Comparison of ENCODE assay signal across 9 mouse cellular contexts in the genomic region with DNA sequence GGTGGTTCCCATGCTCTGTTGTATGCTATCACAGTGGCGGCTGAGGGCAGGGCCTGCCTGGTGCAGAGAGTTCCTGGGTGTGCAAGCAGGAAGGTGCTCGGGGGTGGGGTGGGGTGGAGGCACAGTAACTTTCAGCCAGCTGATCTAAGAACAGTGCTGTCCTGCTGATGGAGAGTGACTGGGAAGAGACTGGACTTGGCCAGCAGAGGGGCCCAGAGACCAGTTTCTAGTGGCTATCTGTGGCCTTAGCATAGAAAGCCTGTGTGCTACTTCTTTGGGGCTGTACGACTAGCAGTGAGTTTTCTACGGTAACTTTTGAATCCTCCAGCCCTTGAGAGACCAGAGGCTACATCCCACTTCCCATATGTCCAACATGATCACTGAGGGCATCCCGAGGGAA. TPM values are rescaled to one million over a fixed set of nuclear protein-coding genes. Genes with fewer than 3 reads are reported as not detected.
DNase-seq lines count a peak whose midpoint lies in the region; ATAC-seq and TF ChIP-seq lines count a peak whose summit lies in the region.
"Had no signal": no experiment of that assay in that cellular context is flagged by ENCODE, and none has a peak within 500 bp of the region (broad histone marks: within the 10 kb centered on the region; RNA-seq: fewer than 3 reads in every experiment).

No protein-coding gene starts in this region.

- H3K27me3 ChIP-seq in heart, embryonic 10.5 days (ENCODE audit: insufficient read depth, poor library complexity, severe bottlenecking): peaks cover 44% of the 10 kb centered on the region
- H3K27me3 ChIP-seq in midbrain, embryonic 13.5 days: peaks cover 18% of the 10 kb centered on the region

- WGBS in heart, embryonic 10.5 days: 51% methylated on average over 5 of the region's 5 CpGs
- WGBS in midbrain, embryonic 13.5 days: 38% methylated on average over 5 of the region's 5 CpGs

- intact Hi-C loops in left cerebral cortex, postnatal 36 days (cut with DNase I): loop anchor here (5.0 kb wide), 1 partner anchor 83 kb away; the partner anchor contains the start of gene Nrarp
- intact Hi-C loops in gastrocnemius, postnatal 36 days (cut with DNase I): no loop called here

- 0 out of 2 replicates have a peak, but pooled peaks have one; percentile 29 for TF ChIP-seq CTCF in bone marrow macrophage, adult 2 months (IDR thresholded peaks at IDR 0.05; ENCODE audit: low read depth, low read length)

- no peak overlapping the region for H3K27ac ChIP-seq in bone marrow macrophage, adult 2 months (ENCODE audit: insufficient read depth, low read depth, low read length)
- H3K27ac ChIP-seq in heart, embryonic 10.5 days: no peak overlapping the region
- H3K27ac ChIP-seq in midbrain, embryonic 13.5 days: peak overlapping the region; percentile 58

- no peak overlapping the region for H3K4me2 ChIP-seq in midbrain, embryonic 13.5 days (replicated peaks)

- DNase-seq in left cerebral cortex, adult 11 months (ENCODE audit: low spot score): peak; percentile 19
- no peak for DNase-seq in left cerebral cortex, postnatal 36 days (ENCODE audit: low spot score in 2 of 2)
- peak; percentile 81 for DNase-seq in heart, embryonic 10.5 days (ENCODE audit: low spot score)
- DNase-seq in layer of hippocampus, adult 9-11 months: peak; percentile 33
- no peak for DNase-seq in gastrocnemius, postnatal 36 days
- no peak for DNase-seq in thymus, postnatal 25 days

- H3K4me3 ChIP-seq in bone marrow macrophage, adult 2 months (ENCODE audit: insufficient read depth, low read length): no peak overlapping the region
- no peak overlapping the region for H3K4me3 ChIP-seq in heart, embryonic 10.5 days
- H3K4me3 ChIP-seq in midbrain, embryonic 13.5 days (replicated peaks): no peak overlapping the region

- no peak for TF ChIP-seq POLR2A in bone marrow macrophage, adult 2 months (IDR thresholded peaks at IDR 0.05; ENCODE audit: borderline replicate concordance, low read depth, low read length)

- no peaks in the 10 kb centered on the region for H3K9me3 ChIP-seq in heart, embryonic 10.5 days
- H3K9me3 ChIP-seq in midbrain, embryonic 13.5 days: no peaks in the 10 kb centered on the region

- no peaks in the 10 kb centered on the region for H3K36me3 ChIP-seq in heart, embryonic 10.5 days
- H3K36me3 ChIP-seq in midbrain, embryonic 13.5 days: no peaks in the 10 kb centered on the region

- no peak overlapping the region for H3K9ac ChIP-seq in midbrain, embryonic 13.5 days (replicated peaks)

- ATAC-seq in midbrain, embryonic 13.5 days: peak; percentile 70

- H3K4me1 ChIP-seq in bone marrow macrophage, adult 2 months (ENCODE audit: control insufficient read depth, insufficient read depth, low read length): no peaks in the 10 kb centered on the region
- peaks cover 9% of the 10 kb centered on the region for H3K4me1 ChIP-seq in heart, embryonic 10.5 days
- peaks cover 19% of the 10 kb centered on the region for H3K4me1 ChIP-seq in midbrain, embryonic 13.5 days (replicated peaks)

RNA-seq across cellular contexts. Expression of gene Noxa1, which starts 4.0 kb away (rescaled TPM):
- not detected for total RNA-seq in left cerebral cortex, postnatal 36 days (2021)
- not detected in 2 replicates for polyA plus RNA-seq in bone marrow macrophage, adult 2 months (2012; ENCODE audit: insufficient read depth, insufficient read length, missing spikeins)
- polyA plus RNA-seq in heart, embryonic 10.5 days (2016; fragmentation: Nextera tagmentation; extraction: Ambion mirVana): 0.14 TPM in 1 of 2 replicates, not detected in the other
- polyA plus RNA-seq in midbrain, embryonic 13.5 days (2015; fragmentation: Nextera tagmentation; extraction: Ambion mirVana): 0.16 TPM in 1 of 2 replicates, not detected in the other
- total RNA-seq in gastrocnemius, postnatal 36 days (2021): not detected
- total RNA-seq: neutrophil, adult 5-6 weeks had no signal

RNA-seq across cellular contexts. Expression of gene Entpd8, which starts 18.9 kb away (rescaled TPM):
- total RNA-seq in left cerebral cortex, postnatal 36 days (2021): not detected
- not detected in 2 replicates for polyA plus RNA-seq in bone marrow macrophage, adult 2 months (2012; ENCODE audit: insufficient read depth, insufficient read length, missing spikeins)
- 0.13 TPM in 1 of 2 replicates, not detected in the other for polyA plus RNA-seq in heart, embryonic 10.5 days (2016; fragmentation: Nextera tagmentation; extraction: Ambion mirVana)
- not detected in 2 replicates for polyA plus RNA-seq in midbrain, embryonic 13.5 days (2015; fragmentation: Nextera tagmentation; extraction: Ambion mirVana)
- under 1 TPM in 1 of 2 experiments, not detected in 1; 0.23 TPM for total RNA-seq in gastrocnemius, postnatal 36 days (2021)
- total RNA-seq: neutrophil, adult 5-6 weeks had no signal

RNA-seq across cellular contexts. Expression of gene Nsmf, which starts 44.8 kb away (rescaled TPM):
- total RNA-seq in left cerebral cortex, postnatal 36 days (2021): 100 to 1,000 TPM; 458 to 503 TPM
- polyA plus RNA-seq in bone marrow macrophage, adult 2 months (2012; ENCODE audit: insufficient read depth, insufficient read length, missing spikeins): 14.4 and 18.0 TPM in 2 replicates
- 52.2 and 53.2 TPM in 2 replicates for polyA plus RNA-seq in heart, embryonic 10.5 days (2016; fragmentation: Nextera tagmentation; extraction: Ambion mirVana)
- 110 and 115 TPM in 2 replicates for polyA plus RNA-seq in midbrain, embryonic 13.5 days (2015; fragmentation: Nextera tagmentation; extraction: Ambion mirVana)
- 10 to 100 TPM in 1 of 2 experiments, 1 to 10 TPM in 1; 7.9 to 10.7 TPM for total RNA-seq in gastrocnemius, postnatal 36 days (2021)

Comparison
In these comparisons a context has a peak if more than half of its experiments do, and no peak if none do; other contexts are left out.
1. DNase-seq: peak in left cerebral cortex, adult 11 months (single experiment), heart, embryonic 10.5 days (single experiment) and layer of hippocampus, adult 9-11 months (single experiment); none in left cerebral cortex, postnatal 36 days (0 of 2), gastrocnemius, postnatal 36 days (0 of 2) and thymus, postnatal 25 days (single experiment).